Mouse (Mus musculus) kidney, postnatal 14 days (tissue): ENCODE results near the gene Olfr1393.
"Not testable (repeated sequence)": the region's sequence is repeated elsewhere in the genome, so short reads cannot be mapped to it uniquely, and the experiment has no call there.

Experiments
- DNase-seq: peaks from one replicate; pipeline ENCODE4 v3.0.0; 2022; ENCODE audit warnings: mixed read lengths

Olfr1393 gene

GRCm38 (mm10) chr11:49252048-49252447 is 26.1 kb upstream of the Olfr1393 start:
- DNase-seq: no peak

- peak; percentile 33 for DNase-seq
Observed at GRCm38 (mm10) chr11:49253035-49253434, 25.1 kb upstream of the Olfr1393 start.

- no peak for DNase-seq
Observed at GRCm38 (mm10) chr11:49259296-49259695, 18.8 kb upstream of the Olfr1393 start.

GRCm38 (mm10) chr11:49259829-49260228 is 18.3 kb upstream of the Olfr1393 start:
- DNase-seq: no peak

GRCm38 (mm10) chr11:49260598-49261312 is 17.3 kb upstream of the Olfr1393 start:
- peak; percentile 86 for DNase-seq

GRCm38 (mm10) chr11:49261313-49261855 is 16.7 kb upstream of the Olfr1393 start:
- DNase-seq: peak; percentile 73

- no peak for DNase-seq
Observed at GRCm38 (mm10) chr11:49262286-49262685, 15.8 kb upstream of the Olfr1393 start.

- no peak for DNase-seq
Observed at GRCm38 (mm10) chr11:49263149-49263548, 15.0 kb upstream of the Olfr1393 start.

- no peak for DNase-seq
Observed at GRCm38 (mm10) chr11:49264081-49264480, 14.0 kb upstream of the Olfr1393 start.

GRCm38 (mm10) chr11:49264622-49265021 is 13.5 kb upstream of the Olfr1393 start:
- DNase-seq: no peak

GRCm38 (mm10) chr11:49265101-49265500 is 13.0 kb upstream of the Olfr1393 start:
- no peak for DNase-seq

GRCm38 (mm10) chr11:49266671-49267070 is 11.4 kb upstream of the Olfr1393 start:
- DNase-seq: peak; percentile 68

- no peak for DNase-seq
Observed at GRCm38 (mm10) chr11:49267316-49267715, 10.8 kb upstream of the Olfr1393 start.

GRCm38 (mm10) chr11:49267970-49268579 is 10.0 kb upstream of the Olfr1393 start:
- DNase-seq: peak; percentile 51

- DNase-seq: no peak
Observed at GRCm38 (mm10) chr11:49269761-49270160, 8.3 kb upstream of the Olfr1393 start.

GRCm38 (mm10) chr11:49270368-49270767 is 7.7 kb upstream of the Olfr1393 start:
- no peak for DNase-seq

GRCm38 (mm10) chr11:49271334-49271733 is 6.8 kb upstream of the Olfr1393 start:
- peak; percentile 61 for DNase-seq

GRCm38 (mm10) chr11:49273834-49274519 is 4.1 kb upstream of the Olfr1393 start:
- DNase-seq: no peak

- not testable (repeated sequence) for DNase-seq
Observed at GRCm38 (mm10) chr11:49284982-49285381, 6.9 kb downstream of the Olfr1393 start, which contains the start of gene Olfr1392. Gene Olfr1392, plus strand, starts transcription at chr11:49285282.

- no peak for DNase-seq
Observed at GRCm38 (mm10) chr11:49287251-49287650, 9.1 kb downstream of the Olfr1393 start.

GRCm38 (mm10) chr11:49292777-49293176 is 14.7 kb downstream of the Olfr1393 start:
- no peak for DNase-seq

- no peak for DNase-seq
Observed at GRCm38 (mm10) chr11:49304441-49304840, 26.3 kb downstream of the Olfr1393 start, which contains the start of gene Olfr10. Gene Olfr10, plus strand, starts transcription at chr11:49304741.

- not testable (repeated sequence) for DNase-seq
Observed at GRCm38 (mm10) chr11:49308547-49308946, 30.4 kb downstream of the Olfr1393 start.
